Mouse (Mus musculus) liver, postnatal 0 days (tissue): Measurements from ENCODE around the gene Rfc1. TPM values are rescaled to one million over a fixed set of nuclear protein-coding genes. Genes with fewer than 3 reads are reported as not detected.

ENCODE experiments used
- ATAC-seq: fragments of 200-750 bp; cut with Nextera tagmentation; 2 replicates; pipeline ENCODE4 v1.8.0; 2017; ENCODE audit warnings: mild to moderate bottlenecking, moderate library complexity
- DNase-seq: peaks from one replicate; pipeline ENCODE4 v3.0.0-alpha.2; 2016
- H3K27ac ChIP-seq: fragments of 300-500 bp; sonication (generic); 2 replicates; pipeline ENCODE4 v1.5.1; 2014; ENCODE audit warnings: antibody characterized with exemption, moderate library complexity, mild to moderate bottlenecking, low read depth
- H3K27me3 ChIP-seq: fragments of 300-500 bp; sonication (generic); 2 replicates; pipeline ENCODE4 v1.6.1; 2014; ENCODE audit warnings: low read length, control low read depth, mixed read lengths; ENCODE audit not compliant: insufficient read depth
- H3K36me3 ChIP-seq: fragments of 300-500 bp; sonication (generic); replicated peaks from 2 replicates; pipeline ENCODE4 v1.6.1; 2014; ENCODE audit warnings: mild to moderate bottlenecking, control low read depth, low read length, moderate library complexity, mixed read lengths; ENCODE audit not compliant: insufficient read depth
- H3K4me1 ChIP-seq: fragments of 300-500 bp; sonication (generic); 2 replicates; pipeline ENCODE4 v1.6.1; 2014; ENCODE audit warnings: antibody characterized with exemption, mild to moderate bottlenecking, control low read depth; ENCODE audit not compliant: insufficient read depth
- H3K4me2 ChIP-seq: fragments of 300-500 bp; sonication (generic); 2 replicates; pipeline ENCODE4 v1.6.1; 2014; ENCODE audit warnings: low read depth, mild to moderate bottlenecking, low read length, moderate library complexity, mixed read lengths
- H3K4me3 ChIP-seq: fragments of 300-500 bp; sonication (generic); 2 replicates; pipeline ENCODE4 v1.5.1; 2014; ENCODE audit warnings: low read depth, low read length
- H3K9ac ChIP-seq: fragments of 300-500 bp; sonication (generic); replicated peaks from 2 replicates; pipeline ENCODE4 v1.6.1; 2014; ENCODE audit warnings: mild to moderate bottlenecking, moderate library complexity
- H3K9me3 ChIP-seq: fragments of 300-500 bp; sonication (generic); 2 replicates; pipeline ENCODE4 v1.6.1; 2016; ENCODE audit warnings: mild to moderate bottlenecking, control low read depth, low read length, mixed read lengths
- CTCF ChIP-seq: sonication (generic); IDR thresholded peaks from 2 replicates; pipeline ENCODE4 v1.5.1; 2016; ENCODE audit warnings: antibody characterized with exemption, low read depth
- EP300 ChIP-seq: IDR thresholded peaks from 2 replicates; pipeline ENCODE4 v1.6.1; 2016; ENCODE audit warnings: antibody characterized with exemption, low read depth, mild to moderate bottlenecking
- WGBS: fragments of 180-500 bp; shearing (Covaris S2); extraction: QIAGEN DNeasy Blood & Tissue Kit; methylation state at CpG from one replicate; pipeline ENCODE4 v1.1.7; 2014; ENCODE audit not compliant: insufficient replicate concordance; 5-methylcytosine and 5-hydroxymethylcytosine counted together
- polyA plus RNA-seq: library from polyadenylated mRNA; unstranded; fragments of >200 nt; fragmentation: Nextera tagmentation; extraction: Ambion mirVana; gene quantifications from 2 replicates; pipeline ENCODE4 v1.2.1, GENCODE M21; 2015

Gene Rfc1
- polyA plus RNA-seq: 26.4 and 32.3 TPM in 2 replicates

GRCm38 (mm10) chr5:65335298-65336074 is at the start of gene Rfc1:
Gene Rfc1 (minus strand): TSS chr5:65335670.
- peak within 1 kb of the TSS; percentile 72 for H3K27ac ChIP-seq
- peak within 1 kb of the TSS; percentile 81 for H3K9ac ChIP-seq
- no peaks in the 10 kb centered on the region for H3K4me1 ChIP-seq
- WGBS: under 1% methylated on average over 65 of the region's 65 CpGs
- peak within 1 kb of the TSS; percentile 83 for H3K4me3 ChIP-seq
- H3K36me3 ChIP-seq: no peaks in the 10 kb centered on the region; the same call in 1 of the 2 replicates
- H3K9me3 ChIP-seq: no peaks in the 10 kb centered on the region
- peak; percentile 92 for DNase-seq
- peak within 1 kb of the TSS; percentile 76 for H3K4me2 ChIP-seq
- TF ChIP-seq EP300: no peak
- no peak for TF ChIP-seq CTCF
- ATAC-seq: peak; percentile 94
- no peaks in the 10 kb centered on the region for H3K27me3 ChIP-seq

- DNase-seq: no peak
- no peak overlapping the region for H3K4me2 ChIP-seq
- no peak overlapping the region for H3K27ac ChIP-seq
- no peaks in the 10 kb centered on the region for H3K4me1 ChIP-seq
- H3K36me3 ChIP-seq: peaks cover under 1% of the 10 kb centered on the region
- no peaks in the 10 kb centered on the region for H3K9me3 ChIP-seq
- no peak overlapping the region for H3K4me3 ChIP-seq
- no peak overlapping the region for H3K9ac ChIP-seq
- no peak for ATAC-seq
- H3K27me3 ChIP-seq: no peaks in the 10 kb centered on the region
- TF ChIP-seq CTCF (no peak), EP300 (no peak)
- 76% methylated on average over 7 of the region's 7 CpGs for WGBS
Measured at GRCm38 (mm10) chr5:65374746-65375145, 39.3 kb upstream of the Rfc1 start.

DNA sequence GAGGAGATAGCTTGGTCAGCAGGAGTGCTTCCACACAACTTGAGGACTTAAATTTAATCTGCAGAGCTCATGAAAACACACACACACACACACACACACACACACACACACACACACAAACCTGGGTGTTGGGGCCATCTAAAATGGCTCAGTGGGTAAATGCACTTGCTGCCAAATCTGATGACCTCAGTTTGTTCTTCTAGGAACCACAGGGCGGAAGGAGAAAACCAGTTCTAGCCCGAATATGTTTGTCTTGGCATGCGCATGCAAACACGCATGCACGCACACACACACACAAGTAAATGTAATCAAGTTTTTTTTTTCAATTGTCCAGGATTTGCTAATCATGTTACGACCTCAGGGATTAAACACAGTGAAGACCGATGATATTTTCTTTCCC is 36.1 kb upstream of the Rfc1 start:
- no peak overlapping the region for H3K9ac ChIP-seq
- H3K4me2 ChIP-seq: no peak overlapping the region
- no peak overlapping the region for H3K27ac ChIP-seq
- H3K4me3 ChIP-seq: no peak overlapping the region
- DNase-seq (no peak), ATAC-seq (no peak)
- H3K27me3 ChIP-seq: no peaks in the 10 kb centered on the region
- WGBS: 85% methylated on average over 7 of the region's 7 CpGs
- TF ChIP-seq EP300 (no peak), CTCF (no peak)
- no peaks in the 10 kb centered on the region for H3K9me3 ChIP-seq
- peaks cover 11% of the 10 kb centered on the region for H3K4me1 ChIP-seq
- H3K36me3 ChIP-seq: no peaks in the 10 kb centered on the region; the same call in none of the 2 replicates

DNA sequence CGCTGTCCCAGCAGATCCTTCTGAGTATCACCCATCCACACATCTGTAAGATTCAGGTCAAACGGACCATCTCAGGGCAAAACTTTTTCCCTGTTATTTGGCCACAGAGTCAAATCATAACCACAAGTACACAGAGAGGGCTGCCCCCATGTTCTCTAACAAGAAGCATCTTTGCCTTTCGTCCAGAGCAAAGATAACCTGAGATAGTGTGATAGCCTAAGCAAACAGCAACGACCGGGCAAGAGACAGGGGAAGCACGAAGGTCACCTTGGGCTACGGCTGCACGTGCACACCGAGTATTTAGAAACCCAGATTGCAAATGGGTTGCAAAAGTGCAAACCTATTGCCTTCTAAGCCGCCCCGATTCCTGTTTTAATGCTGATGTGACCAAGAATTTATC is 32.4 kb upstream of the Rfc1 start:
- H3K9ac ChIP-seq: 0 out of 2 replicates have a peak overlapping the region, but pooled peaks have one; percentile 5
- WGBS: 49% methylated on average over 11 of the region's 11 CpGs
- no peaks in the 10 kb centered on the region for H3K27me3 ChIP-seq
- TF ChIP-seq CTCF: no peak
- no peak for TF ChIP-seq EP300
- H3K4me3 ChIP-seq: no peak overlapping the region
- no peaks in the 10 kb centered on the region; the same call in 1 of the 2 replicates for H3K36me3 ChIP-seq
- ATAC-seq (peak; percentile 73), DNase-seq (peak; percentile 50)
- peak overlapping the region; percentile 34; the same call in 1 of the 2 replicates for H3K27ac ChIP-seq
- H3K4me1 ChIP-seq: peaks cover 16% of the 10 kb centered on the region
- peak overlapping the region; percentile 32; the same call in 1 of the 2 replicates for H3K4me2 ChIP-seq
- no peaks in the 10 kb centered on the region for H3K9me3 ChIP-seq

DNA sequence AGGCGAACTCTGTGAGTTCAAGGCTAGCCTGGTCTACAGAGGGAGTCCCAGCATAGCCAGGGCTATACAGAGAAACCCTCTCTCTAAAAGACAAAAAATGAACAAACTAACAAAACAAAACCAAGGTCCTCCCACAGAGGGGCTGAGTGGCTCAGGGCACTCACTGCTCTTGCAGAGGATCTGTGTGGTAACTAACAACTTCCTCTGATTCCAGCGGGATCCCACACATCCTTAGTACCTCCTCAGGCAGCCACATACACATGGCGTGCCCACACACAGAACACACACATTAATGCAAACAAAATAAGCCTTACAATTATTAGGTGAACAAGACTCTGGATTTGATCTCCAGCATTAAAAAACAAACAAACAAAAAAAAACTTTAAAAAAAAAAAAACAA is 22.3 kb upstream of the Rfc1 start:
- Histone ChIP-seq H3K9ac (no peak overlapping the region), H3K4me1 (peaks cover 4% of the 10 kb centered on the region; the same call in 1 of the 2 replicates), H3K27me3 (no peaks in the 10 kb centered on the region), H3K4me3 (no peak overlapping the region), H3K27ac (peak overlapping the region; percentile 61), H3K36me3 (no peaks in the 10 kb centered on the region), H3K4me2 (no peak overlapping the region), H3K9me3 (no peaks in the 10 kb centered on the region)
- TF ChIP-seq EP300 (no peak), CTCF (no peak)
- ATAC-seq (no peak), DNase-seq (no peak)
- 62% methylated on average over 3 of the region's 3 CpGs for WGBS

DNA sequence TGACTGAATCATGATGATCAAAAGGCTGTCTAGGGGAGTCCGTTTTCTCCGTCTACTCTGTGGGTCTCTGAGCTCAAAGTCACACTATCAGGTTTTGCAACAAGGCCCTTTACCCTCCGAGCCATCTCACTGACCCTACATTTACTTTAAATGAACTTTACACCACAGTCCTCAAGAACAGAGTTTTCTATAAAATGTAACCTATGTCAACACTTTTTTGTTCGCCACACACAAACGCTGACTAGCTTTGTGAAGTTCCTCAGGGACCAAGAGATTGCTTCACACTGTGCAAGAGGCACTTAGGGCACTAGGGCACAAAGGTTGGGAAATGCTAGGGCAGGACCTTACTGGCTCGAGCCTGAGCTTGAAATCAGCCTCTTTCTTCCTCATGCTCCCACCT is 21.4 kb upstream of the Rfc1 start:
- no peaks in the 10 kb centered on the region for H3K9me3 ChIP-seq
- no peaks in the 10 kb centered on the region for H3K36me3 ChIP-seq
- H3K27me3 ChIP-seq: no peaks in the 10 kb centered on the region
- H3K27ac ChIP-seq: peak overlapping the region; percentile 61
- ATAC-seq: peak; percentile 90
- H3K4me2 ChIP-seq: no peak overlapping the region
- peak; percentile 61 for DNase-seq
- peaks cover 4% of the 10 kb centered on the region; the same call in 1 of the 2 replicates for H3K4me1 ChIP-seq
- H3K4me3 ChIP-seq: no peak overlapping the region
- WGBS: 47% methylated on average over 6 of the region's 6 CpGs
- H3K9ac ChIP-seq: no peak overlapping the region
- peak; percentile 78 for TF ChIP-seq EP300
- TF ChIP-seq CTCF: no peak
